In genomic region chr1:119247117-119247516, GRCm38 (mm10) we compare ENCODE assay signal across 20 mouse cellular contexts.
"Had no signal": no experiment of that assay in that cellular context is flagged by ENCODE, and none has a peak within 500 bp of the region (broad histone marks: within the 10 kb centered on the region; RNA-seq: fewer than 3 reads in every experiment).

No protein-coding gene starts in this region.

- DNase-seq: gastrocnemius, postnatal 10 days; gastrocnemius, postnatal 25 days; heart, postnatal 4 days; kidney, adult 18-20 months; kidney, adult 8-10 months; kidney, postnatal 10 days; kidney, postnatal 25 days; kidney, postnatal 4 days had no signal

- H3K4me1 ChIP-seq: heart, embryonic 12.5 days; hindbrain, embryonic 10.5 days; hindbrain, embryonic 12.5 days; intestine, embryonic 15.5 days; limb, embryonic 13.5 days; limb, embryonic 15.5 days; liver, embryonic 12.5 days had no signal

- H3K4me3 ChIP-seq: heart, adult 2 months; heart, embryonic 12.5 days; hindbrain, embryonic 10.5 days; hindbrain, embryonic 12.5 days; intestine, embryonic 15.5 days; layer of hippocampus, adult 2 months; left cerebral cortex, adult 2 months; limb, embryonic 13.5 days; limb, embryonic 15.5 days; liver, embryonic 12.5 days had no signal

- H3K9me3 ChIP-seq: heart, embryonic 12.5 days; hindbrain, embryonic 10.5 days; hindbrain, embryonic 12.5 days; intestine, embryonic 15.5 days; limb, embryonic 13.5 days; limb, embryonic 15.5 days; liver, embryonic 12.5 days had no signal

- H3K27me3 ChIP-seq: heart, embryonic 12.5 days; hindbrain, embryonic 12.5 days; intestine, embryonic 15.5 days; limb, embryonic 13.5 days; limb, embryonic 15.5 days; liver, embryonic 12.5 days had no signal

- H3K36me3 ChIP-seq: heart, embryonic 12.5 days; hindbrain, embryonic 10.5 days; hindbrain, embryonic 12.5 days; intestine, embryonic 15.5 days; limb, embryonic 13.5 days; limb, embryonic 15.5 days; liver, embryonic 12.5 days had no signal

- H3K27ac ChIP-seq: heart, adult 2 months; hindbrain, embryonic 10.5 days; hindbrain, embryonic 12.5 days; hindbrain, embryonic 14.5 days; intestine, embryonic 15.5 days; layer of hippocampus, adult 2 months; left cerebral cortex, adult 2 months; limb, embryonic 13.5 days; limb, embryonic 15.5 days; liver, embryonic 12.5 days; liver, embryonic 14.5 days had no signal
